ENCODE assay signal across 20 mouse cellular contexts in genomic region chr10:62541499-62541898, GRCm38 (mm10). TPM values are rescaled to one million over a fixed set of nuclear protein-coding genes. Genes with fewer than 3 reads are reported as not detected.
DNase-seq lines count a peak whose midpoint lies in the region; ATAC-seq and TF ChIP-seq lines count a peak whose summit lies in the region.
"Had no signal": no experiment of that assay in that cellular context is flagged by ENCODE, and none has a peak within 500 bp of the region (broad histone marks: within the 10 kb centered on the region; RNA-seq: fewer than 3 reads in every experiment).

No protein-coding gene starts in this region.

- no peak for TF ChIP-seq RAD21 in MEL (IDR thresholded peaks at IDR 0.05; ENCODE audit: low read depth, low read length)

- DNase-seq in liver, embryonic 11.5 days (ENCODE audit: low spot score) = no peak
- DNase-seq in MEL (ENCODE audit: low read depth, low spot score) (peak; percentile 95), MN1 (ENCODE audit: low spot score) (no peak)
- peak; percentile 34 for DNase-seq in liver, postnatal 0 days
- DNase-seq in spleen, adult 18-20 months = peak; percentile 51 to 53
- no peak for DNase-seq in adrenal gland, postnatal 14 days
- DNase-seq in embryonic facial prominence, embryonic 10.5 days (ENCODE audit: low spot score) = no peak
- DNase-seq: gastrocnemius, postnatal 25 days; kidney, postnatal 25 days; layer of hippocampus, postnatal 36 days; left cerebral cortex, postnatal 4 days; lung, embryonic 14.5 days had no signal

- ATAC-seq in liver, embryonic 12.5 days = no peak
- ATAC-seq in liver, embryonic 11.5 days (replicated peaks; ENCODE audit: low FRiP score) = no peak
- no peak for ATAC-seq in liver, postnatal 0 days
- ATAC-seq: activated CD4-positive, CD25-positive, alpha-beta regulatory T cell, adult 4 months; intestine, embryonic 15.5 days had no signal

- TF ChIP-seq POLR2A in MEL (IDR thresholded peaks at IDR 0.05; ENCODE audit: control insufficient read depth in 1 of 2, insufficient read depth in 1 of 2, low read depth in 1 of 2, low read length in 2 of 2, poor library complexity in 1 of 2) = peak in 1 of 2 experiments; percentile 70; a peak in 3 of 4 replicates

- H3K4me3 ChIP-seq in liver, embryonic 12.5 days = no peak overlapping the region
- no peak overlapping the region for H3K4me3 ChIP-seq in liver, embryonic 11.5 days (ENCODE audit: low read depth, low read length)
- H3K4me3 ChIP-seq in MEL (ENCODE audit: control insufficient read depth in 1 of 2, insufficient read depth in 1 of 2, low read depth in 2 of 2, low read length in 2 of 2) = peak overlapping the region; percentile 47 to 57
- H3K4me3 ChIP-seq in liver, postnatal 0 days (ENCODE audit: low read depth, low read length) = no peak overlapping the region
- H3K4me3 ChIP-seq in embryonic facial prominence, embryonic 10.5 days = no peak overlapping the region
- H3K4me3 ChIP-seq: embryonic facial prominence, embryonic 13.5 days; heart, embryonic 15.5 days; hindbrain, embryonic 12.5 days; intestine, embryonic 15.5 days; myocyte had no signal

- 65% methylated on average over 12 of the region's 12 CpGs for WGBS in liver, embryonic 12.5 days (ENCODE audit: insufficient replicate concordance)
- 73% methylated on average over 12 of the region's 12 CpGs for WGBS in liver, embryonic 11.5 days
- 53% methylated on average over 12 of the region's 12 CpGs for WGBS in liver, postnatal 0 days (ENCODE audit: insufficient replicate concordance)
- WGBS in embryonic facial prominence, embryonic 10.5 days = 95% methylated on average over 12 of the region's 12 CpGs

- peak overlapping the region; percentile 69; the same call in 1 of the 2 replicates for H3K27ac ChIP-seq in liver, embryonic 12.5 days
- H3K27ac ChIP-seq in liver, embryonic 11.5 days (ENCODE audit: low read depth, low read length) = no peak overlapping the region
- peak overlapping the region; percentile 98 for H3K27ac ChIP-seq in MEL (ENCODE audit: control insufficient read depth, low read depth, low read length)
- H3K27ac ChIP-seq in liver, postnatal 0 days (ENCODE audit: low read depth) = peak overlapping the region; percentile 66
- no peak overlapping the region for H3K27ac ChIP-seq in embryonic facial prominence, embryonic 10.5 days (replicated peaks)
- H3K27ac ChIP-seq: embryonic facial prominence, embryonic 13.5 days; heart, embryonic 15.5 days; hindbrain, embryonic 12.5 days; intestine, embryonic 15.5 days had no signal

- 0 out of 2 replicates have a peak, but pooled peaks cover 4% of the 10 kb centered on the region for H3K27me3 ChIP-seq in liver, embryonic 12.5 days (replicated peaks)
- no peaks in the 10 kb centered on the region for H3K27me3 ChIP-seq in liver, embryonic 11.5 days (replicated peaks; ENCODE audit: control insufficient read depth, insufficient read depth, low read length)
- no peaks in the 10 kb centered on the region for H3K27me3 ChIP-seq in MEL (ENCODE audit: control insufficient read depth in 1 of 2, insufficient read depth in 2 of 2, low read length in 2 of 2)
- H3K27me3 ChIP-seq in liver, postnatal 0 days (ENCODE audit: insufficient read depth, low read length) = no peaks in the 10 kb centered on the region
- no peaks in the 10 kb centered on the region for H3K27me3 ChIP-seq in embryonic facial prominence, embryonic 10.5 days (replicated peaks; ENCODE audit: low read depth, poor library complexity, severe bottlenecking)
- H3K27me3 ChIP-seq: embryonic facial prominence, embryonic 13.5 days; heart, embryonic 15.5 days; hindbrain, embryonic 12.5 days; intestine, embryonic 15.5 days had no signal

- no peak overlapping the region for H3K9ac ChIP-seq in liver, embryonic 12.5 days
- no peak overlapping the region for H3K9ac ChIP-seq in liver, embryonic 11.5 days (ENCODE audit: low read depth, low read length)
- peak overlapping the region; percentile 86 for H3K9ac ChIP-seq in MEL (ENCODE audit: control insufficient read depth, low read depth, low read length, poor library complexity, severe bottlenecking)
- H3K9ac ChIP-seq in liver, postnatal 0 days (replicated peaks) = no peak overlapping the region
- H3K9ac ChIP-seq: embryonic facial prominence, embryonic 13.5 days; heart, embryonic 15.5 days; hindbrain, embryonic 12.5 days; intestine, embryonic 15.5 days; lung, embryonic 14.5 days had no signal

- peaks cover 38% of the 10 kb centered on the region for H3K4me1 ChIP-seq in liver, embryonic 12.5 days
- H3K4me1 ChIP-seq in liver, embryonic 11.5 days (replicated peaks; ENCODE audit: control insufficient read depth, insufficient read depth, low read length) = peaks cover 14% of the 10 kb centered on the region
- peaks cover 6 to 32% of the 10 kb centered on the region in 2 experiments for H3K4me1 ChIP-seq in MEL (ENCODE audit: control insufficient read depth in 1 of 2, insufficient read depth in 2 of 2, low read length in 2 of 2)
- peaks cover 19% of the 10 kb centered on the region for H3K4me1 ChIP-seq in liver, postnatal 0 days (ENCODE audit: insufficient read depth)
- no peaks in the 10 kb centered on the region for H3K4me1 ChIP-seq in embryonic facial prominence, embryonic 10.5 days
- H3K4me1 ChIP-seq: embryonic facial prominence, embryonic 13.5 days; hindbrain, embryonic 12.5 days; intestine, embryonic 15.5 days had no signal

- H3K9me3 ChIP-seq in liver, embryonic 12.5 days (replicated peaks) = no peaks in the 10 kb centered on the region
- no peaks in the 10 kb centered on the region for H3K9me3 ChIP-seq in liver, embryonic 11.5 days (ENCODE audit: control insufficient read depth, low read length)
- no peaks in the 10 kb centered on the region for H3K9me3 ChIP-seq in MEL (replicated peaks; ENCODE audit: insufficient read depth, low read length)
- H3K9me3 ChIP-seq in liver, postnatal 0 days (ENCODE audit: low read length) = no peaks in the 10 kb centered on the region
- H3K9me3 ChIP-seq in embryonic facial prominence, embryonic 10.5 days = no peaks in the 10 kb centered on the region
- H3K9me3 ChIP-seq: embryonic facial prominence, embryonic 13.5 days; heart, embryonic 15.5 days; hindbrain, embryonic 12.5 days; intestine, embryonic 15.5 days had no signal

- peak; percentile 24 to 33; a peak in 1 of 4 replicates for TF ChIP-seq EP300 in MEL (IDR thresholded peaks at IDR 0.05; ENCODE audit: low read depth in 1 of 2, low read length in 2 of 2)
- TF ChIP-seq EP300 in liver, postnatal 0 days (IDR thresholded peaks at IDR 0.05; ENCODE audit: low read depth) = no peak

- H3K79me2 ChIP-seq in MEL (ENCODE audit: control insufficient read depth, insufficient read depth, low read length, poor library complexity) = no peaks in the 10 kb centered on the region; the same call in 1 of the 2 replicates

- TF ChIP-seq CTCF in MEL (IDR thresholded peaks at IDR 0.05 in 2 of 3, conservative IDR thresholded peaks at IDR 0.05 in 1 of 3; ENCODE audit: control insufficient read depth in 1 of 3, insufficient read depth in 1 of 3, low read depth in 2 of 3, low read length in 3 of 3, poor library complexity in 1 of 3, severe bottlenecking in 1 of 3) = no peak
- no peak for TF ChIP-seq CTCF in liver, postnatal 0 days (IDR thresholded peaks at IDR 0.05; ENCODE audit: low read depth)

- H3K4me2 ChIP-seq in liver, embryonic 12.5 days = 0 out of 2 replicates have a peak overlapping the region, but pooled peaks have one; percentile 6
- no peak overlapping the region for H3K4me2 ChIP-seq in liver, embryonic 11.5 days
- H3K4me2 ChIP-seq in liver, postnatal 0 days (ENCODE audit: low read depth, low read length) = peak overlapping the region; percentile 32; the same call in 1 of the 2 replicates
- H3K4me2 ChIP-seq: embryonic facial prominence, embryonic 13.5 days; heart, embryonic 15.5 days; hindbrain, embryonic 12.5 days; intestine, embryonic 15.5 days; lung, embryonic 14.5 days; midbrain, embryonic 11.5 days had no signal

- no peaks in the 10 kb centered on the region for H3K36me3 ChIP-seq in liver, embryonic 12.5 days
- H3K36me3 ChIP-seq in liver, embryonic 11.5 days (ENCODE audit: control insufficient read depth, insufficient read depth, low read length) = no peaks in the 10 kb centered on the region
- peaks cover 0 to 16% of the 10 kb centered on the region in 2 experiments; a peak in 2 of 4 replicates for H3K36me3 ChIP-seq in MEL (ENCODE audit: control insufficient read depth in 1 of 2, insufficient read depth in 2 of 2, low read length in 2 of 2)
- no peaks in the 10 kb centered on the region for H3K36me3 ChIP-seq in liver, postnatal 0 days (replicated peaks; ENCODE audit: insufficient read depth, low read length)
- H3K36me3 ChIP-seq in embryonic facial prominence, embryonic 10.5 days (replicated peaks) = no peaks in the 10 kb centered on the region
- H3K36me3 ChIP-seq: embryonic facial prominence, embryonic 13.5 days; heart, embryonic 15.5 days; hindbrain, embryonic 12.5 days; intestine, embryonic 15.5 days had no signal

RNA-seq across cellular contexts. Expression of gene Srgn, which starts 14.2 kb away (rescaled TPM):
- 54.4 and 57.7 TPM in 2 replicates for polyA plus RNA-seq in liver, embryonic 12.5 days (2016; fragmentation: Nextera tagmentation; extraction: Ambion mirVana)
- polyA plus RNA-seq in liver, embryonic 11.5 days (2014; fragmentation: Nextera tagmentation; extraction: Ambion mirVana) = 59.2 and 66.1 TPM in 2 replicates
- 217 and 236 TPM in 2 replicates for total RNA-seq in MEL (2012; rRNA removed)
- 100 to 1,000 TPM in 1 of 2 experiments, not detected in 1; 164 TPM for polyA plus RNA-seq in MEL (2012; ENCODE audit: insufficient read depth in 1 of 2, insufficient read length in 2 of 2, low read depth in 1 of 2, low replicate concordance in 2 of 2, missing spikeins in 1 of 2)
- polyA plus RNA-seq in liver, postnatal 0 days (2015; fragmentation: Nextera tagmentation; extraction: Ambion mirVana) = 108 and 110 TPM in 2 replicates
- total RNA-seq in adrenal gland, postnatal 14 days (2021) = 41.1 and 64.5 TPM in 2 replicates
- polyA plus RNA-seq in embryonic facial prominence, embryonic 10.5 days (2016; fragmentation: Nextera tagmentation; extraction: Ambion mirVana) = 2.0 and 3.3 TPM in 2 replicates

RNA-seq across cellular contexts. Expression of gene Kif1bp, which starts 36.8 kb away (rescaled TPM):
- 20.0 and 21.1 TPM in 2 replicates for polyA plus RNA-seq in liver, embryonic 12.5 days (2016; fragmentation: Nextera tagmentation; extraction: Ambion mirVana)
- polyA plus RNA-seq in liver, embryonic 11.5 days (2014; fragmentation: Nextera tagmentation; extraction: Ambion mirVana) = 28.1 and 28.3 TPM in 2 replicates
- 17.3 and 17.6 TPM in 2 replicates for total RNA-seq in MEL (2012; rRNA removed)
- polyA plus RNA-seq in MEL (2012; ENCODE audit: insufficient read depth in 1 of 2, insufficient read length in 2 of 2, low read depth in 1 of 2, low replicate concordance in 2 of 2, missing spikeins in 1 of 2) = 100 to 1,000 TPM in 1 of 2 experiments, 10 to 100 TPM in 1; 24.7 to 177 TPM
- 6.5 and 7.2 TPM in 2 replicates for polyA plus RNA-seq in liver, postnatal 0 days (2015; fragmentation: Nextera tagmentation; extraction: Ambion mirVana)
- 34.8 and 38.5 TPM in 2 replicates for total RNA-seq in adrenal gland, postnatal 14 days (2021)
- 34.3 and 35.5 TPM in 2 replicates for polyA plus RNA-seq in embryonic facial prominence, embryonic 10.5 days (2016; fragmentation: Nextera tagmentation; extraction: Ambion mirVana)

RNA-seq across cellular contexts. Expression of gene Vps26a, which starts 54.9 kb away (rescaled TPM):
- 59.8 and 59.9 TPM in 2 replicates for polyA plus RNA-seq in liver, embryonic 12.5 days (2016; fragmentation: Nextera tagmentation; extraction: Ambion mirVana)
- 77.4 and 87.8 TPM in 2 replicates for polyA plus RNA-seq in liver, embryonic 11.5 days (2014; fragmentation: Nextera tagmentation; extraction: Ambion mirVana)
- total RNA-seq in MEL (2012; rRNA removed) = 34.2 and 43.6 TPM in 2 replicates
- 10 to 100 TPM in 1 of 2 experiments, not detected in 1; 64.1 TPM for polyA plus RNA-seq in MEL (2012; ENCODE audit: insufficient read depth in 1 of 2, insufficient read length in 2 of 2, low read depth in 1 of 2, low replicate concordance in 2 of 2, missing spikeins in 1 of 2)
- polyA plus RNA-seq in liver, postnatal 0 days (2015; fragmentation: Nextera tagmentation; extraction: Ambion mirVana) = 32.1 and 33.8 TPM in 2 replicates
- 49.3 and 53.0 TPM in 2 replicates for total RNA-seq in adrenal gland, postnatal 14 days (2021)
- polyA plus RNA-seq in embryonic facial prominence, embryonic 10.5 days (2016; fragmentation: Nextera tagmentation; extraction: Ambion mirVana) = 83.2 and 84.7 TPM in 2 replicates

Comparison
In these comparisons a context has a peak if more than half of its experiments do, and no peak if none do; other contexts are left out.
1. H3K27ac ChIP-seq: peak in liver, embryonic 12.5 days (single experiment), MEL (single experiment) and liver, postnatal 0 days (single experiment); none in liver, embryonic 11.5 days (single experiment) and embryonic facial prominence, embryonic 10.5 days (single experiment).
2. DNase-seq: peak in MEL (single experiment), liver, postnatal 0 days (single experiment) and spleen, adult 18-20 months (2 of 2); none in liver, embryonic 11.5 days (single experiment), adrenal gland, postnatal 14 days (single experiment), MN1 (single experiment) and embryonic facial prominence, embryonic 10.5 days (single experiment).
3. H3K4me3 ChIP-seq: peak in MEL (2 of 2); none in liver, embryonic 12.5 days (single experiment), liver, embryonic 11.5 days (single experiment), liver, postnatal 0 days (single experiment) and embryonic facial prominence, embryonic 10.5 days (single experiment).
4. RNA of gene Srgn, which starts 14.2 kb away (polyA plus RNA-seq): 164 TPM in MEL, 108 to 110 TPM in liver, postnatal 0 days, 59.2 to 66.1 TPM in liver, embryonic 11.5 days and 54.4 to 57.7 TPM in liver, embryonic 12.5 days; 2.0 to 3.3 TPM in embryonic facial prominence, embryonic 10.5 days; every median in the first group is over 10 times any median in the second.